Mouse (Mus musculus): ENCODE results near the gene Nmd3. TPM values are rescaled to one million over a fixed set of nuclear protein-coding genes. Genes with fewer than 3 reads are reported as not detected.

The Nmd3 gene
- polyA plus RNA-seq, 1 experiment from 2014 or later = 111 TPM

GRCm38 (mm10) chr3:69711907-69712600 is 9.7 kb upstream of the Nmd3 start:
- no peak overlapping the region for H3K9ac ChIP-seq
- peaks cover 15% of the 10 kb centered on the region; the same call in 1 of the 2 replicates for H3K4me1 ChIP-seq (replicated peaks; ENCODE audit: control insufficient read depth, insufficient read depth, low read length)
- DNase-seq (ENCODE audit: low spot score) (no peak), ATAC-seq (ENCODE audit: low FRiP score) (no peak)
- H3K9me3 ChIP-seq (ENCODE audit: control insufficient read depth, low read length) = no peaks in the 10 kb centered on the region
- H3K4me2 ChIP-seq (replicated peaks) = no peak overlapping the region
- no peaks in the 10 kb centered on the region for H3K36me3 ChIP-seq (replicated peaks; ENCODE audit: control insufficient read depth, insufficient read depth)
- no peaks in the 10 kb centered on the region for H3K27me3 ChIP-seq (ENCODE audit: control insufficient read depth, insufficient read depth, low read length)
- WGBS = 57% methylated on average over 8 of the region's 8 CpGs
- no peak overlapping the region for H3K27ac ChIP-seq
- no peak overlapping the region for H3K4me3 ChIP-seq (replicated peaks; ENCODE audit: low read length)

GRCm38 (mm10) chr3:69717476-69717875 is 4.3 kb upstream of the Nmd3 start:
- ATAC-seq (ENCODE audit: low FRiP score) (no peak), DNase-seq (ENCODE audit: low spot score) (no peak)
- WGBS = 76% methylated on average over 6 of the region's 6 CpGs
- Histone ChIP-seq H3K9me3 (ENCODE audit: control insufficient read depth, low read length) (no peaks in the 10 kb centered on the region), H3K4me1 (replicated peaks; ENCODE audit: control insufficient read depth, insufficient read depth, low read length) (no peaks in the 10 kb centered on the region), H3K36me3 (replicated peaks; ENCODE audit: control insufficient read depth, insufficient read depth) (no peaks in the 10 kb centered on the region), H3K4me3 (replicated peaks; ENCODE audit: low read length) (no peak overlapping the region), H3K27me3 (ENCODE audit: control insufficient read depth, insufficient read depth, low read length) (no peaks in the 10 kb centered on the region), H3K9ac (no peak overlapping the region), H3K4me2 (replicated peaks) (no peak overlapping the region), H3K27ac (no peak overlapping the region)

DNA sequence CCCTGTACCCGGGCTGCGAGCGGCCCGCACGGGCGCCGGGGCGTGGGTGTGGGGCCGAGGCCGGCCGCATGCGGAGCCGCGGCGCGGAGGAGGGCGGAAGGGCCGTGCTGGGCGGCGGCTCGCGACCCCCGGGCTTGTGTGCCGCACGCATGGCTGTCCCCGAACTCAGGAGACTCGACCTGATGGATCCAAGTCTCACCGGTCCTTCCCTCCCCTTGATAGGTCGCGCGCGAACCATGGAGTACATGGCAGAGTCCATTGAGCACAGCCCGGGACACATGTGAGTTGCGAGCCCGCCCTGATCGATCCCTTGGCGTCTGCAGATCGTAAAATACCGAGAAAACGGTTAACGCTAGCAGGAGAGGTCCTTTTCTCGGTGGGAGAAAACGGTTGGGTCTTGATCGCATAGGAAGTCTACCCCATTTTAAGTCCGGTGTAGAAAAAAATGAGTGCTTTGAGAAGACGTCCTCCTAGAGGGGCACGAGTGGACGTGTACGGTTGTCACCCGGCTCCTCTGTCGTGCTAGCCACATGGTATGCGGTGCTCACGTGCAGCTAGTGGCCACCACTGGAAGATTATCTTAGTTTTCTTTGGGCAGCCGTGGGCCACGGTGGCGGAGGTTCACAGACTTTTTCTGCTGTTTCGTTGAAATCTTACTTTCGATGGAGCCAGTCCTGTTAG is 542 bp downstream of the Nmd3 start:
- H3K4me2 ChIP-seq (replicated peaks) = peak overlapping the region; percentile 95
- WGBS = under 1% methylated on average over 56 of the region's 58 CpGs

DNA sequence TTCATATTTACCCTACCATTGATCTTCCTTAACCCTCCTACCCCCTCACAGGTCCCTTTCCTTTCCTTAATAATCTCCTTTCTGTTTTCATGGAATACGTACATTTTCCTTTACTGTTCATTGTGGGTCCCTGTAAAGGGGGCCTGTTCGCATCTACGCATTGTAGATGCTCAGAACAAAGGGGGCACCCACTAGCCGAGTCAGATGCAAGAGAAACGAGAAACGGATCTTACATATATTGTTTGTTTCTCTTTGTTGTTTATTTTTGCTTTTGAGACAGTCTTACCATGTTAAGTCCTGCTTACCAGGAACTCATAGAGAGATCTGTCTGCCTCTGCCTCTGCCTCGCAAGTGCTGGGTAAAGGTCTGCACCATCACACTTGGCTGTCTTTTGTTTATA is 1.4 kb downstream of the Nmd3 start:
- DNase-seq (ENCODE audit: low spot score) = no peak

More for the DNA sequence above, 542 bp downstream of the Nmd3 start:
- ATAC-seq (ENCODE audit: low FRiP score) (peak; percentile 88), DNase-seq (ENCODE audit: low spot score) (peak; percentile 62)
- peaks cover 15% of the 10 kb centered on the region for H3K4me1 ChIP-seq (replicated peaks; ENCODE audit: control insufficient read depth, insufficient read depth, low read length)
- H3K9ac ChIP-seq = peak overlapping the region; percentile 94
- peaks cover 3% of the 10 kb centered on the region; the same call in 1 of the 2 replicates for H3K36me3 ChIP-seq (replicated peaks; ENCODE audit: control insufficient read depth, insufficient read depth)
- no peaks in the 10 kb centered on the region for H3K9me3 ChIP-seq (ENCODE audit: control insufficient read depth, low read length)
- H3K4me3 ChIP-seq (replicated peaks; ENCODE audit: low read length) = peak overlapping the region; percentile 98
- H3K27me3 ChIP-seq (ENCODE audit: control insufficient read depth, insufficient read depth, low read length) = no peaks in the 10 kb centered on the region
- H3K27ac ChIP-seq = peak overlapping the region; percentile 90

DNA sequence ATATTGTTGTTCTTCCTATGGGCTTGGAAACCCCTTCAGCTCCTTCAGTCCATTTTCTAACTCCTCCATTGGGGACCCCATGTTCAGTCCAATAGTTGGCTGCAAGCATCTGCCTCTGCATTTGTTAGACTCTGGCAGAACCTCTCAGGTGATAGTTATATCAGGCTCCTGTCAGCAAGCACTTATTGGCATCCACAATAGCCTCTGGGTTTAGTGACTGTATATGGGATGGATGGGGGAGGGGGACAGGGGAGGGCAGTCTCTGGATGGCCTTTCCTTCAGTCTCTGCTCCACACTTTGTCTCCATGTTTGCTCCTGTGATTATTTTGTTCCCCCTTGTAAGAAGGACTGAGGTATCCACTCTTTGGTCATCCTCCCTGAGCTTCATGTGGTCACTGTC is 9.1 kb downstream of the Nmd3 start:
- no peaks in the 10 kb centered on the region for H3K27me3 ChIP-seq (ENCODE audit: control insufficient read depth, insufficient read depth, low read length)
- H3K4me3 ChIP-seq (replicated peaks; ENCODE audit: low read length) = no peak overlapping the region
- no peaks in the 10 kb centered on the region for H3K4me1 ChIP-seq (replicated peaks; ENCODE audit: control insufficient read depth, insufficient read depth, low read length)
- no peak overlapping the region for H3K4me2 ChIP-seq (replicated peaks)
- no peak overlapping the region for H3K9ac ChIP-seq
- DNase-seq (ENCODE audit: low spot score) (no peak), ATAC-seq (ENCODE audit: low FRiP score) (no peak)
- peaks cover 50% of the 10 kb centered on the region for H3K36me3 ChIP-seq (replicated peaks; ENCODE audit: control insufficient read depth, insufficient read depth)
- no peaks in the 10 kb centered on the region for H3K9me3 ChIP-seq (ENCODE audit: control insufficient read depth, low read length)
- H3K27ac ChIP-seq = no peak overlapping the region

More for the DNA sequence above, 1.4 kb downstream of the Nmd3 start:
- Histone ChIP-seq H3K9ac (peak overlapping the region; percentile 94), H3K9me3 (ENCODE audit: control insufficient read depth, low read length) (no peaks in the 10 kb centered on the region), H3K27me3 (ENCODE audit: control insufficient read depth, insufficient read depth, low read length) (no peaks in the 10 kb centered on the region), H3K4me2 (replicated peaks) (peak overlapping the region; percentile 95), H3K4me3 (replicated peaks; ENCODE audit: low read length) (peak overlapping the region; percentile 98), H3K4me1 (replicated peaks; ENCODE audit: control insufficient read depth, insufficient read depth, low read length) (peaks cover 15% of the 10 kb centered on the region), H3K27ac (peak overlapping the region; percentile 90; the same call in 1 of the 2 replicates), H3K36me3 (replicated peaks; ENCODE audit: control insufficient read depth, insufficient read depth) (peaks cover 6% of the 10 kb centered on the region; the same call in 1 of the 2 replicates)
- WGBS = 16% methylated on average over 7 of the region's 7 CpGs
- no peak for ATAC-seq (ENCODE audit: low FRiP score)

DNA sequence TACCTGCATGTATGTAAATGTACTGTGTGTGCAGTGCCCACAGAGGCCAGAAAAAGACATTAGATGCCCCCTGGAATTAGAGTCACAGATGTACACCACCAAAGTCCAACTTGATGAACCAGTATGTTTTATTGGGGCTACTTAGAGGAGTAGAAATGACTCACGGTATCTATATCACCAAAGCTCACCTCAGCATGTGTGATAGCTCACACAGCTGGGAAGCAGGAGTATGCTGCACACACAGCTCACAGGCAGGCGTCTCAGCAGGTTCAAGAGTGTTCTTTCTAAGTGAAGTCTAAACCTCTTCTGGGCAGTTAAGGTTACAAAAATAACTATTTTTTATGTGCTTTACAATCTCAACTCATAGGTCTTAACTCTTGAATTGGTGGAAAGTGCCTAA is 12.2 kb downstream of the Nmd3 start:
- peaks cover 67% of the 10 kb centered on the region for H3K36me3 ChIP-seq (replicated peaks; ENCODE audit: control insufficient read depth, insufficient read depth)
- no peak for DNase-seq (ENCODE audit: low spot score)
- H3K9me3 ChIP-seq (ENCODE audit: control insufficient read depth, low read length) = no peaks in the 10 kb centered on the region
- H3K9ac ChIP-seq = no peak overlapping the region
- ATAC-seq (ENCODE audit: low FRiP score) = no peak
- no peaks in the 10 kb centered on the region for H3K27me3 ChIP-seq (ENCODE audit: control insufficient read depth, insufficient read depth, low read length)
- 89% methylated on average over 2 of the region's 2 CpGs for WGBS
- no peak overlapping the region for H3K27ac ChIP-seq
- H3K4me2 ChIP-seq (replicated peaks) = no peak overlapping the region
- no peaks in the 10 kb centered on the region for H3K4me1 ChIP-seq (replicated peaks; ENCODE audit: control insufficient read depth, insufficient read depth, low read length)
- H3K4me3 ChIP-seq (replicated peaks; ENCODE audit: low read length) = no peak overlapping the region

DNA sequence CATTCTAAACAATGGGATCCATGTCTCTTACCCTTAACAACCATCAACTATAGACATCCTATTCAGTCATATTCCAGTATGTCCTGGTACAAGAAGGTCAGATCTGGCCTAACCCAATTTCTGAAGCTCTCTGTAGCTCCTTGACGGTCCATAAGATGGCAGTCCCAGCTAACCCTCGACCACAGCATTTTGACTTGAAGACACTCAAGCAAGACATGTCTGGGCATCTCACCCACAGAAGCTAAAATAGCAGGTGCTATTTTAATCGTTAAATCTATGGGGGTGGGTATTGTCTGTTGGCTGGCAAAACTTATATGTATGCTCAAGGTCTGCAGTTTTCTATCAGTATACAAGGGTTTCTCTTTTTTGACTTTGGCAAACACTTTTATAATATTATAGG is 33.4 kb downstream of the Nmd3 start:
- Histone ChIP-seq H3K4me3 (replicated peaks; ENCODE audit: low read length) (no peak overlapping the region), H3K4me1 (replicated peaks; ENCODE audit: control insufficient read depth, insufficient read depth, low read length) (no peaks in the 10 kb centered on the region), H3K36me3 (replicated peaks; ENCODE audit: control insufficient read depth, insufficient read depth) (peaks cover 65% of the 10 kb centered on the region), H3K9ac (no peak overlapping the region), H3K4me2 (replicated peaks) (no peak overlapping the region), H3K27me3 (ENCODE audit: control insufficient read depth, insufficient read depth, low read length) (no peaks in the 10 kb centered on the region), H3K27ac (no peak overlapping the region), H3K9me3 (ENCODE audit: control insufficient read depth, low read length) (no peaks in the 10 kb centered on the region)
- WGBS = 84% methylated on average over 3 of the region's 3 CpGs
- ATAC-seq (ENCODE audit: low FRiP score) (no peak), DNase-seq (ENCODE audit: low spot score) (no peak)

DNA sequence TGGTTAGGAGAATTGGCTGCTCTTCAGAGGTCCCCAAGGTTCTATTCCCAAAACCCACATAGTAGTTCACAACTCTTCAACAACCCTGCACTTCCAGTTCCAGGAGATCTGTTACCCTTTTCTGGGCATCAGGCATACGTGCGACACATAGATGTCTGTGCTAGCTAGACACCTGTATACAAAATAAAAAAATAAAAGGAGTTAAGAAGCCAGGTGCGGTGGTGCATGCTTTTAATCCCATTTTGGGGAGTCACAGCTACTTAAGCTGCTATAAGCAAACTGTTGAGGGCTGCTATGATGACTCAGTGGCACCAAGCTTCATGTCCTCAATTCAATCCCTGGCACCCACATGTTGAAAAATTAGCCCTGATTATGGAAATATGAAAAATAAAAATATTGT is 34.2 kb downstream of the Nmd3 start:
- 93% methylated on average over 3 of the region's 3 CpGs for WGBS
- H3K4me2 ChIP-seq (replicated peaks) = no peak overlapping the region

DNA sequence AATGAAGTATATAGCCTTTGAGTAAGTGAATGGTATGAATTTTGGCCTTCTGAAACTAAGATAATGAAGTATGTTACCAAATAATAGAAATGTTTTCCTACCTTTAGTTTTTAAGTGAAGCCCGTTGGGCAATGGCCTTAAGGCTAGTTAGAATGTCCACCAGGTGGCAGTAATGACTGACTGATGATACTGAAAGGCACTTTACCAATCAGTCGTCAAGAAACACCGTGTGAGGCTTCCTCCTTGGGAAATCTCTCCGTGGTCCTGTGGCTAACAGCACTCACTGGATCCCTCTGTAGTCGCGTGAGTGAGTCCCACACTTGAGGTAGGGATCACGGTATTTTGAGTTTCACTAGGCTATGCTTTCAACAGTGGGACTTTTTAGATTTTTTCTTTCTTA is 34.7 kb downstream of the Nmd3 start:
- no peak overlapping the region for H3K27ac ChIP-seq
- no peak overlapping the region for H3K9ac ChIP-seq
- DNase-seq (ENCODE audit: low spot score) = peak; percentile 86
- H3K27me3 ChIP-seq (ENCODE audit: control insufficient read depth, insufficient read depth, low read length) = no peaks in the 10 kb centered on the region
- H3K36me3 ChIP-seq (replicated peaks; ENCODE audit: control insufficient read depth, insufficient read depth) = peaks cover 52% of the 10 kb centered on the region
- H3K4me1 ChIP-seq (replicated peaks; ENCODE audit: control insufficient read depth, insufficient read depth, low read length) = no peaks in the 10 kb centered on the region
- peak; percentile 77 for ATAC-seq (ENCODE audit: low FRiP score)
- H3K4me2 ChIP-seq (replicated peaks) = no peak overlapping the region
- WGBS = 32% methylated on average over 7 of the region's 7 CpGs
- no peak overlapping the region for H3K4me3 ChIP-seq (replicated peaks; ENCODE audit: low read length)
- H3K9me3 ChIP-seq (ENCODE audit: control insufficient read depth, low read length) = no peaks in the 10 kb centered on the region

More for the DNA sequence above, 34.2 kb downstream of the Nmd3 start:
- no peak for DNase-seq (ENCODE audit: low spot score)
- no peaks in the 10 kb centered on the region for H3K27me3 ChIP-seq (ENCODE audit: control insufficient read depth, insufficient read depth, low read length)
- no peak for ATAC-seq (ENCODE audit: low FRiP score)
- H3K4me3 ChIP-seq (replicated peaks; ENCODE audit: low read length) = no peak overlapping the region
- H3K9ac ChIP-seq = no peak overlapping the region
- H3K9me3 ChIP-seq (ENCODE audit: control insufficient read depth, low read length) = no peaks in the 10 kb centered on the region
- H3K27ac ChIP-seq = no peak overlapping the region
- no peaks in the 10 kb centered on the region for H3K4me1 ChIP-seq (replicated peaks; ENCODE audit: control insufficient read depth, insufficient read depth, low read length)
- peaks cover 57% of the 10 kb centered on the region for H3K36me3 ChIP-seq (replicated peaks; ENCODE audit: control insufficient read depth, insufficient read depth)

Data from hindbrain, embryonic 14.5 days (tissue).